Mouse (Mus musculus): ENCODE measurements around the gene Lmod1. TPM values are rescaled to one million over a fixed set of nuclear protein-coding genes. Genes with fewer than 3 reads are reported as not detected.

Gene Lmod1
- polyA plus RNA-seq, 1 experiment from 2014 or later = 1.0 TPM

GRCm38 (mm10) chr1:135413996-135414395 lies 89.4 kb downstream of the Lmod1 start:
- H3K4me3 ChIP-seq (replicated peaks) = no peak overlapping the region
- H3K36me3 ChIP-seq = peaks cover 80% of the 10 kb centered on the region
- no peaks in the 10 kb centered on the region for H3K4me1 ChIP-seq
- no peak overlapping the region for H3K4me2 ChIP-seq (replicated peaks)
- no peak overlapping the region for H3K27ac ChIP-seq (replicated peaks)
- H3K9ac ChIP-seq = no peak overlapping the region
- ATAC-seq (ENCODE audit: insufficient number of reproducible peaks, low FRiP score, low TSS enrichment, low read depth) = no peak
- H3K9me3 ChIP-seq (replicated peaks) = no peaks in the 10 kb centered on the region
- no peaks in the 10 kb centered on the region for H3K27me3 ChIP-seq

Other genes starting within 250 kb of the Lmod1 start
- 14.2 and 15.1 TPM in 2 replicates for gene Lgr6, start 219.5 kb upstream of the Lmod1 start, polyA plus RNA-seq (2015; fragmentation: Nextera tagmentation; extraction: Ambion mirVana)
- 2.6 and 2.8 TPM in 2 replicates for gene Ptpn7, start 192.1 kb upstream of the Lmod1 start, polyA plus RNA-seq (2015; fragmentation: Nextera tagmentation; extraction: Ambion mirVana)
- 77.8 and 85.7 TPM in 2 replicates for gene Arl8a, start 178.0 kb upstream of the Lmod1 start, polyA plus RNA-seq (2015; fragmentation: Nextera tagmentation; extraction: Ambion mirVana)
- 0.16 TPM in 1 of 2 replicates, not detected in the other for gene Gpr37l1, start 157.1 kb upstream of the Lmod1 start, polyA plus RNA-seq (2015; fragmentation: Nextera tagmentation; extraction: Ambion mirVana)
- 26.8 and 30.2 TPM in 2 replicates for gene Elf3, start 66.2 kb upstream of the Lmod1 start, polyA plus RNA-seq (2015; fragmentation: Nextera tagmentation; extraction: Ambion mirVana)
- gene Rnpep, start 40.7 kb upstream of the Lmod1 start, polyA plus RNA-seq (2015; fragmentation: Nextera tagmentation; extraction: Ambion mirVana) = 94.1 and 105 TPM in 2 replicates
- 188 and 196 TPM in 2 replicates for gene Timm17a, start 11.0 kb upstream of the Lmod1 start, polyA plus RNA-seq (2015; fragmentation: Nextera tagmentation; extraction: Ambion mirVana)
- 30.8 and 32.3 TPM in 2 replicates for gene Shisa4, start 50.4 kb downstream of the Lmod1 start, polyA plus RNA-seq (2015; fragmentation: Nextera tagmentation; extraction: Ambion mirVana)
- gene Ipo9, start 105.7 kb downstream of the Lmod1 start, polyA plus RNA-seq (2015; fragmentation: Nextera tagmentation; extraction: Ambion mirVana) = 101 and 105 TPM in 2 replicates

Measured in embryonic facial prominence, embryonic 15.5 days (tissue).